Comparison of ENCODE assay signal across 9 mouse cellular contexts in the genomic region with DNA sequence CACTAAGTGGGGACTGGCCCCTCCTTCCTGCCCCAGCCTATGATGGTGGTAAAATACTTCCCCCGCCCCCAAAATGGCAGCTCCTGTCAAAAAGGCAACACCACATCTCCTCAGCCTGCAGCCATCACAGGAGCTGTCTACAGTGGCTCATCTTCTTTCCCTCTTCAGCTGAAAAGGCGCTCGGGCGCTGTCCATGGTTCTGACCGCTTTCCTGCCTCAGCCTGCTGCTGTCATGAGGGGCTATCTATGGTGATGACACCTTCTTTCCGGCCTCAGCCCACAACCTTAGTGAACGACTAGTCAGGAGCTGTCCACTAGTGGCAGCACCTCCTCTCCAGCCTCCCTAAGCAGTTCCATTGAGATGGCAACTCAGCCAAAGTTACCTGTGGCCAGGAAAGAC. TPM values are rescaled to one million over a fixed set of nuclear protein-coding genes. Genes with fewer than 3 reads are reported as not detected.
DNase-seq lines count a peak whose midpoint lies in the region; ATAC-seq lines count a peak whose summit lies in the region.
"Had no signal": no experiment of that assay in that cellular context is flagged by ENCODE, and none has a peak within 500 bp of the region (broad histone marks: within the 10 kb centered on the region; RNA-seq: fewer than 3 reads in every experiment).

No protein-coding gene starts in this region.

- H3K9me3 ChIP-seq in forebrain, embryonic 11.5 days (ENCODE audit: control insufficient read depth, low read length): no peaks in the 10 kb centered on the region
- H3K9me3 ChIP-seq in forebrain, embryonic 15.5 days: no peaks in the 10 kb centered on the region
- no peaks in the 10 kb centered on the region for H3K9me3 ChIP-seq in kidney, embryonic 16.5 days (ENCODE audit: low read length)
- no peaks in the 10 kb centered on the region for H3K9me3 ChIP-seq in forebrain, embryonic 16.5 days (ENCODE audit: control insufficient read depth, low read length)
- H3K9me3 ChIP-seq: heart, embryonic 15.5 days had no signal

- DNase-seq in forebrain, embryonic 11.5 days (ENCODE audit: low spot score): peak; percentile 76
- DNase-seq in urinary bladder, postnatal 4 days (ENCODE audit: low spot score in 2 of 2): peak; percentile 24 to 78
- no peak for DNase-seq in urinary bladder, adult 18-20 months (ENCODE audit: low spot score in 2 of 2)
- peak; percentile 68 for DNase-seq in retina, embryonic 14.5 days (ENCODE audit: low spot score)
- DNase-seq in cerebellum, postnatal 4 days (ENCODE audit: low spot score in 2 of 2): no peak

- no peaks in the 10 kb centered on the region for H3K27me3 ChIP-seq in forebrain, embryonic 11.5 days (ENCODE audit: control insufficient read depth, insufficient read depth, low read length)
- H3K27me3 ChIP-seq in forebrain, embryonic 15.5 days: no peaks in the 10 kb centered on the region
- H3K27me3 ChIP-seq in kidney, embryonic 16.5 days (ENCODE audit: insufficient read depth, low read length): no peaks in the 10 kb centered on the region
- H3K27me3 ChIP-seq in forebrain, embryonic 16.5 days (replicated peaks; ENCODE audit: control insufficient read depth, insufficient read depth, low read length): no peaks in the 10 kb centered on the region
- H3K27me3 ChIP-seq: heart, embryonic 15.5 days had no signal

- WGBS in forebrain, embryonic 11.5 days: 30% methylated on average over 7 of the region's 7 CpGs
- 24% methylated on average over 7 of the region's 7 CpGs for WGBS in forebrain, embryonic 15.5 days
- 15% methylated on average over 7 of the region's 7 CpGs for WGBS in kidney, embryonic 16.5 days
- WGBS in forebrain, embryonic 16.5 days: 30% methylated on average over 7 of the region's 7 CpGs

- no peak overlapping the region for H3K4me3 ChIP-seq in forebrain, embryonic 11.5 days (ENCODE audit: low read depth, low read length)
- no peak overlapping the region for H3K4me3 ChIP-seq in forebrain, embryonic 15.5 days
- no peak overlapping the region for H3K4me3 ChIP-seq in kidney, embryonic 16.5 days (ENCODE audit: low read length)
- H3K4me3 ChIP-seq in forebrain, embryonic 16.5 days (replicated peaks; ENCODE audit: low read length): no peak overlapping the region
- H3K4me3 ChIP-seq: heart, embryonic 15.5 days had no signal

- H3K27ac ChIP-seq in forebrain, embryonic 11.5 days (ENCODE audit: low read depth, low read length): no peak overlapping the region
- H3K27ac ChIP-seq in forebrain, embryonic 15.5 days (replicated peaks): no peak overlapping the region
- H3K27ac ChIP-seq in kidney, embryonic 16.5 days (ENCODE audit: low read length): no peak overlapping the region
- no peak overlapping the region for H3K27ac ChIP-seq in forebrain, embryonic 16.5 days (ENCODE audit: low read length)
- H3K27ac ChIP-seq: heart, embryonic 15.5 days had no signal

- no peaks in the 10 kb centered on the region for H3K4me1 ChIP-seq in forebrain, embryonic 11.5 days (replicated peaks; ENCODE audit: control insufficient read depth, insufficient read depth, low read length)
- no peaks in the 10 kb centered on the region for H3K4me1 ChIP-seq in forebrain, embryonic 15.5 days
- no peaks in the 10 kb centered on the region for H3K4me1 ChIP-seq in kidney, embryonic 16.5 days (ENCODE audit: insufficient read depth, low read length)
- no peaks in the 10 kb centered on the region for H3K4me1 ChIP-seq in forebrain, embryonic 16.5 days (replicated peaks; ENCODE audit: control insufficient read depth, insufficient read depth, low read length)
- H3K4me1 ChIP-seq: heart, embryonic 15.5 days had no signal

- H3K4me2 ChIP-seq in forebrain, embryonic 11.5 days (ENCODE audit: low read depth, low read length, severe bottlenecking): no peak overlapping the region
- no peak overlapping the region for H3K4me2 ChIP-seq in forebrain, embryonic 15.5 days (replicated peaks)
- H3K4me2 ChIP-seq in kidney, embryonic 16.5 days (replicated peaks; ENCODE audit: low read depth, low read length): no peak overlapping the region
- H3K4me2 ChIP-seq in forebrain, embryonic 16.5 days (ENCODE audit: low read length): no peak overlapping the region
- H3K4me2 ChIP-seq: heart, embryonic 15.5 days had no signal

- no peaks in the 10 kb centered on the region for H3K36me3 ChIP-seq in forebrain, embryonic 11.5 days (ENCODE audit: control insufficient read depth, insufficient read depth, low read length)
- H3K36me3 ChIP-seq in forebrain, embryonic 15.5 days: no peaks in the 10 kb centered on the region
- no peaks in the 10 kb centered on the region for H3K36me3 ChIP-seq in kidney, embryonic 16.5 days (ENCODE audit: insufficient read depth, low read length)
- no peaks in the 10 kb centered on the region for H3K36me3 ChIP-seq in forebrain, embryonic 16.5 days (ENCODE audit: control insufficient read depth, insufficient read depth)
- H3K36me3 ChIP-seq: heart, embryonic 15.5 days had no signal

- no peak overlapping the region for H3K9ac ChIP-seq in forebrain, embryonic 11.5 days (ENCODE audit: low read length)
- no peak overlapping the region for H3K9ac ChIP-seq in forebrain, embryonic 15.5 days (replicated peaks)
- H3K9ac ChIP-seq in kidney, embryonic 16.5 days (replicated peaks; ENCODE audit: low read length): no peak overlapping the region
- no peak overlapping the region for H3K9ac ChIP-seq in forebrain, embryonic 16.5 days (replicated peaks; ENCODE audit: low read depth, low read length)
- H3K9ac ChIP-seq: heart, embryonic 15.5 days had no signal

- no peak for ATAC-seq in forebrain, embryonic 11.5 days (replicated peaks; ENCODE audit: low FRiP score)
- ATAC-seq in forebrain, embryonic 15.5 days (replicated peaks): no peak
- peak; percentile 57; the same call in 1 of the 2 replicates for ATAC-seq in kidney, embryonic 16.5 days (ENCODE audit: low FRiP score, low TSS enrichment)
- ATAC-seq in forebrain, embryonic 16.5 days: no peak

RNA-seq across cellular contexts. Expression of a gene that starts 23.0 kb away (rescaled TPM):
- 6.4 and 7.8 TPM in 2 replicates for polyA plus RNA-seq in forebrain, embryonic 11.5 days (2014; fragmentation: Nextera tagmentation; extraction: Ambion mirVana)
- 17.6 and 21.4 TPM in 2 replicates for polyA plus RNA-seq in forebrain, embryonic 15.5 days (2015; fragmentation: Nextera tagmentation; extraction: Ambion mirVana)
- polyA plus RNA-seq in kidney, embryonic 16.5 days (2015; fragmentation: Nextera tagmentation; extraction: Ambion mirVana): 6.8 and 7.4 TPM in 2 replicates
- polyA plus RNA-seq in forebrain, embryonic 16.5 days (2015; fragmentation: Nextera tagmentation; extraction: Ambion mirVana): 14.5 and 18.8 TPM in 2 replicates

RNA-seq across cellular contexts. Expression of a gene that starts 23.1 kb away (rescaled TPM):
- polyA plus RNA-seq in forebrain, embryonic 11.5 days (2014; fragmentation: Nextera tagmentation; extraction: Ambion mirVana): 18.6 and 21.1 TPM in 2 replicates
- 20.3 and 21.4 TPM in 2 replicates for polyA plus RNA-seq in forebrain, embryonic 15.5 days (2015; fragmentation: Nextera tagmentation; extraction: Ambion mirVana)
- 20.2 and 20.3 TPM in 2 replicates for polyA plus RNA-seq in kidney, embryonic 16.5 days (2015; fragmentation: Nextera tagmentation; extraction: Ambion mirVana)
- polyA plus RNA-seq in forebrain, embryonic 16.5 days (2015; fragmentation: Nextera tagmentation; extraction: Ambion mirVana): 19.2 and 22.1 TPM in 2 replicates

Comparison
In these comparisons a context has a peak if more than half of its experiments do, and no peak if none do; other contexts are left out.
1. DNase-seq: peak in forebrain, embryonic 11.5 days (single experiment), urinary bladder, postnatal 4 days (2 of 2) and retina, embryonic 14.5 days (single experiment); none in urinary bladder, adult 18-20 months (0 of 2) and cerebellum, postnatal 4 days (0 of 2).